9 mouse cellular contexts compared by ENCODE assay signal in the genomic region with DNA sequence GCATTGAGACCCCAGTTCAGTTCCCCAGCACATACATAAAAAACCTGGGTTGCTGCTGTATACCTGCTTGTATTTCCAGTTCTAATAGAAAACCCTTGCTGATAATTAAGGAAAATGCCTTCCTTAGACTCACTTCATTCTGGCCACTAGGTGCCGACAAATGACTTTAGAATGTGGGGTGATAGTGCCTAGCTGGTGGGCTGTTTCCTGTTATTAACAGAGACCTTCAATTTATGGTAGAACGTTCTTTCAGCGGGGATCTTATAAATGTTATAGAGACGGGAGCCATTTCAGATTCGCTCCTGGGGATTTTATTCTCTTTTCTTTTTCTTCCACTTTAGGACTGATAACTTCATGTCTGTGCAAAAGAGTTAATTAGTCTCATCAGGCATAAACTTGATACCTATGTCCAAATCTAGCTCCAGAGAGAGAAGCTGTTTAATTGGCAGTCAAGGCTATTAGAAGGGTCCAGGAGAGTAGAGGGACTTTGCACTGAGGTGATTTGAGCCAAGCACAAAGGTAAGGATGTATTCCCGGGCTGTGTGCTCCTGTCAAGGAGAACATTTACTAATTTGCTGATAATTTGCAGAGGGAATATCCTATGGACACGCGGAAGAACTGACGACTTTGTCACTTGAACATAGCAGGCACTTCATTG. TPM values are rescaled to one million over a fixed set of nuclear protein-coding genes. Genes with fewer than 3 reads are reported as not detected.
A peak's percentile ranks its signal among the peaks of the same experiment; 100 is the strongest.
DNase-seq lines count a peak whose midpoint lies in the region; ATAC-seq lines count a peak whose summit lies in the region.
"Had no signal": no experiment of that assay in that cellular context is flagged by ENCODE, and none has a peak within 500 bp of the region (broad histone marks: within the 10 kb centered on the region; RNA-seq: fewer than 3 reads in every experiment).

No protein-coding gene starts in this region.

- DNase-seq in right cerebral cortex, postnatal 14 days, result peak; percentile 45
- DNase-seq in right cerebral cortex, postnatal 36 days (ENCODE audit: low spot score in 2 of 2), result no peak
- peak; percentile 72 for DNase-seq in adipocyte (ENCODE audit: low spot score)
- DNase-seq in embryonic facial prominence, embryonic 10.5 days (ENCODE audit: low spot score), result peak; percentile 61
- peak; percentile 68 for DNase-seq in limb, embryonic 10.5 days (ENCODE audit: low spot score)
- DNase-seq in neural tube, embryonic 11.5 days (ENCODE audit: low spot score), result peak; percentile 70

- peaks cover 5% of the 10 kb centered on the region; the same call in 1 of the 2 replicates for H3K4me1 ChIP-seq in embryonic facial prominence, embryonic 10.5 days
- peaks cover 7% of the 10 kb centered on the region for H3K4me1 ChIP-seq in hindbrain, embryonic 13.5 days (replicated peaks)
- H3K4me1 ChIP-seq in limb, embryonic 10.5 days, result peaks cover 7% of the 10 kb centered on the region
- H3K4me1 ChIP-seq in neural tube, embryonic 11.5 days (ENCODE audit: control insufficient read depth, insufficient read depth, low read length), result no peaks in the 10 kb centered on the region

- H3K4me2 ChIP-seq in hindbrain, embryonic 13.5 days, result 0 out of 2 replicates have a peak overlapping the region, but pooled peaks have one; percentile 29
- no peak overlapping the region for H3K4me2 ChIP-seq in neural tube, embryonic 11.5 days (ENCODE audit: low read depth)

- no peak overlapping the region for H3K4me3 ChIP-seq in embryonic facial prominence, embryonic 10.5 days
- H3K4me3 ChIP-seq in hindbrain, embryonic 13.5 days, result no peak overlapping the region
- no peak overlapping the region for H3K4me3 ChIP-seq in limb, embryonic 10.5 days
- no peak overlapping the region for H3K4me3 ChIP-seq in neural tube, embryonic 11.5 days (ENCODE audit: low read depth, low read length)
- H3K4me3 ChIP-seq: erythroblast, embryonic 14.5 days had no signal

- ATAC-seq in hindbrain, embryonic 13.5 days (ENCODE audit: low FRiP score), result peak; percentile 84; the same call in 1 of the 2 replicates
- no peak for ATAC-seq in neural tube, embryonic 11.5 days (ENCODE audit: insufficient read depth, low FRiP score, low TSS enrichment)
- ATAC-seq in monocyte, adult 5-6 weeks (replicated peaks; ENCODE audit: insufficient number of reproducible peaks, low FRiP score, low TSS enrichment, poor library complexity, severe bottlenecking), result no peak

- no peak overlapping the region for H3K27ac ChIP-seq in embryonic facial prominence, embryonic 10.5 days (replicated peaks)
- H3K27ac ChIP-seq in hindbrain, embryonic 13.5 days, result no peak overlapping the region
- H3K27ac ChIP-seq in limb, embryonic 10.5 days, result no peak overlapping the region
- no peak overlapping the region for H3K27ac ChIP-seq in neural tube, embryonic 11.5 days (ENCODE audit: low read depth, low read length)

- H3K36me3 ChIP-seq in embryonic facial prominence, embryonic 10.5 days (replicated peaks), result peaks cover 7% of the 10 kb centered on the region; the same call in 1 of the 2 replicates
- H3K36me3 ChIP-seq in hindbrain, embryonic 13.5 days, result no peaks in the 10 kb centered on the region
- H3K36me3 ChIP-seq in limb, embryonic 10.5 days, result 0 out of 2 replicates have a peak, but pooled peaks cover 3% of the 10 kb centered on the region
- H3K36me3 ChIP-seq in neural tube, embryonic 11.5 days (ENCODE audit: control insufficient read depth, insufficient read depth, low read length), result no peaks in the 10 kb centered on the region

- no peaks in the 10 kb centered on the region for H3K9me3 ChIP-seq in embryonic facial prominence, embryonic 10.5 days
- H3K9me3 ChIP-seq in hindbrain, embryonic 13.5 days, result no peaks in the 10 kb centered on the region
- no peaks in the 10 kb centered on the region for H3K9me3 ChIP-seq in limb, embryonic 10.5 days (replicated peaks)
- H3K9me3 ChIP-seq in neural tube, embryonic 11.5 days (ENCODE audit: control insufficient read depth, low read length), result no peaks in the 10 kb centered on the region

- no peaks in the 10 kb centered on the region for H3K27me3 ChIP-seq in embryonic facial prominence, embryonic 10.5 days (replicated peaks; ENCODE audit: low read depth, poor library complexity, severe bottlenecking)
- no peaks in the 10 kb centered on the region for H3K27me3 ChIP-seq in hindbrain, embryonic 13.5 days
- no peaks in the 10 kb centered on the region for H3K27me3 ChIP-seq in limb, embryonic 10.5 days (ENCODE audit: low read depth, poor library complexity, severe bottlenecking)
- no peaks in the 10 kb centered on the region for H3K27me3 ChIP-seq in neural tube, embryonic 11.5 days (ENCODE audit: control insufficient read depth, insufficient read depth, low read length)

- WGBS in embryonic facial prominence, embryonic 10.5 days, result 51% methylated on average over 9 of the region's 9 CpGs
- WGBS in hindbrain, embryonic 13.5 days, result 35% methylated on average over 9 of the region's 9 CpGs
- WGBS in limb, embryonic 10.5 days, result 48% methylated on average over 9 of the region's 9 CpGs
- 50% methylated on average over 9 of the region's 9 CpGs for WGBS in neural tube, embryonic 11.5 days

- H3K9ac ChIP-seq in hindbrain, embryonic 13.5 days, result no peak overlapping the region
- H3K9ac ChIP-seq in neural tube, embryonic 11.5 days (ENCODE audit: low read length), result no peak overlapping the region

RNA-seq across cellular contexts. Expression of gene Mmadhc, which starts 10.2 kb away (rescaled TPM):
- polyA plus RNA-seq in embryonic facial prominence, embryonic 10.5 days (2016; fragmentation: Nextera tagmentation; extraction: Ambion mirVana), result 161 and 164 TPM in 2 replicates
- polyA plus RNA-seq in hindbrain, embryonic 13.5 days (2015; fragmentation: Nextera tagmentation; extraction: Ambion mirVana), result 143 and 146 TPM in 2 replicates
- polyA plus RNA-seq in limb, embryonic 10.5 days (2016; fragmentation: Nextera tagmentation; extraction: Ambion mirVana), result 169 and 179 TPM in 2 replicates
- 173 and 178 TPM in 2 replicates for polyA plus RNA-seq in neural tube, embryonic 11.5 days (2014; fragmentation: Nextera tagmentation; extraction: Ambion mirVana)
- total RNA-seq in monocyte, adult 5-6 weeks (2017), result 44.5 to 47.4 TPM (median 46.0 TPM) in 3 replicates

Comparison
In these comparisons a context has a peak if more than half of its experiments do, and no peak if none do; other contexts are left out.
1. DNase-seq: peak in right cerebral cortex, postnatal 14 days (single experiment), adipocyte (single experiment), embryonic facial prominence, embryonic 10.5 days (single experiment), limb, embryonic 10.5 days (single experiment) and neural tube, embryonic 11.5 days (single experiment); none in right cerebral cortex, postnatal 36 days (0 of 2).